Mouse (Mus musculus) kidney, embryonic 14.5 days (tissue): ENCODE measurements at regions not wholly inside any gene's neighbourhood (a gene's known extent, or its start where the extent isn't known, plus 50 kb on each side); places are given as distances from the start of the nearest gene placed in this dataset.

ENCODE experiments used
- ATAC-seq: fragments of 200-750 bp; cut with Nextera tagmentation; 2 replicates; pipeline ENCODE4 v1.8.0; 2017; ENCODE audit warnings: moderate number of reproducible peaks, mild to moderate bottlenecking, moderate TSS enrichment, moderate library complexity; ENCODE audit not compliant: low FRiP score, low TSS enrichment
- H3K27ac ChIP-seq: fragments of 300-500 bp; sonication (generic); 2 replicates; pipeline ENCODE4 v1.5.1; 2014; ENCODE audit warnings: low read depth, mild to moderate bottlenecking, low read length, moderate library complexity, mixed read lengths
- H3K27me3 ChIP-seq: fragments of 300-500 bp; sonication (generic); 2 replicates; pipeline ENCODE4 v1.6.1; 2014; ENCODE audit warnings: mild to moderate bottlenecking, low read length; ENCODE audit not compliant: control insufficient read depth, insufficient read depth
- H3K36me3 ChIP-seq: fragments of 300-500 bp; sonication (generic); 2 replicates; pipeline ENCODE4 v1.6.1; 2014; ENCODE audit warnings: low read length, mixed read lengths; ENCODE audit not compliant: control insufficient read depth, insufficient read depth
- H3K4me1 ChIP-seq: fragments of 300-500 bp; sonication (generic); 2 replicates; pipeline ENCODE4 v1.6.1; 2014; ENCODE audit warnings: low read length, mixed read lengths; ENCODE audit not compliant: control insufficient read depth, insufficient read depth
- H3K4me2 ChIP-seq: fragments of 300-500 bp; sonication (generic); replicated peaks from 2 replicates; pipeline ENCODE4 v1.6.1; 2014; ENCODE audit warnings: low read depth, mild to moderate bottlenecking, low read length
- H3K4me3 ChIP-seq: fragments of 300-500 bp; sonication (generic); 2 replicates; pipeline ENCODE4 v1.5.1; 2014; ENCODE audit warnings: mild to moderate bottlenecking, low read length
- H3K9ac ChIP-seq: fragments of 300-500 bp; sonication (generic); 2 replicates; pipeline ENCODE4 v1.6.1; 2014; ENCODE audit warnings: low read depth, mild to moderate bottlenecking, low read length, moderate library complexity
- H3K9me3 ChIP-seq: fragments of 300-500 bp; sonication (generic); 2 replicates; pipeline ENCODE4 v1.6.1; 2016; ENCODE audit warnings: low read length; ENCODE audit not compliant: control insufficient read depth
- WGBS: fragments of 180-500 bp; shearing (Covaris S2); extraction: QIAGEN DNeasy Blood & Tissue Kit; methylation state at CpG from one replicate; pipeline ENCODE4 v1.1.7; 2014; 5-methylcytosine and 5-hydroxymethylcytosine counted together

- Histone ChIP-seq H3K4me1 (no peaks in the 10 kb centered on the region), H3K27ac (no peak overlapping the region), H3K9ac (no peak overlapping the region), H3K4me3 (no peak overlapping the region), H3K36me3 (no peaks in the 10 kb centered on the region), H3K27me3 (no peaks in the 10 kb centered on the region), H3K4me2 (no peak overlapping the region), H3K9me3 (no peaks in the 10 kb centered on the region)
- 88% methylated on average over 5 of the region's 5 CpGs for WGBS
- ATAC-seq: no peak
These were observed 149.4 kb upstream of the Tbx20 start for GRCm38 (mm10) chr9:24923514-24923913.

- H3K9me3 ChIP-seq: no peaks in the 10 kb centered on the region
- WGBS: 63% methylated on average over 3 of the region's 3 CpGs
- no peak overlapping the region for H3K9ac ChIP-seq
- H3K27me3 ChIP-seq: no peaks in the 10 kb centered on the region
- no peaks in the 10 kb centered on the region for H3K36me3 ChIP-seq
- H3K4me3 ChIP-seq: no peak overlapping the region
- no peak overlapping the region for H3K27ac ChIP-seq
- no peak for ATAC-seq
- H3K4me1 ChIP-seq: no peaks in the 10 kb centered on the region
- H3K4me2 ChIP-seq: no peak overlapping the region
These were observed 151.5 kb upstream of the Gm10181 start for GRCm38 (mm10) chr9:24937731-24938130.

GRCm38 (mm10) chr9:24942943-24943342 is 146.3 kb upstream of the Gm10181 start:
- ATAC-seq: no peak
- no peaks in the 10 kb centered on the region for H3K36me3 ChIP-seq
- H3K27me3 ChIP-seq: no peaks in the 10 kb centered on the region
- H3K4me3 ChIP-seq: no peak overlapping the region
- H3K4me2 ChIP-seq: no peak overlapping the region
- H3K9ac ChIP-seq: no peak overlapping the region
- H3K27ac ChIP-seq: no peak overlapping the region
- H3K9me3 ChIP-seq: no peaks in the 10 kb centered on the region
- H3K4me1 ChIP-seq: no peaks in the 10 kb centered on the region
- WGBS: 76% methylated on average over 5 of the region's 5 CpGs

GRCm38 (mm10) chr9:24943830-24944229 is 145.4 kb upstream of the Gm10181 start:
- H3K9me3 ChIP-seq: no peaks in the 10 kb centered on the region
- no peaks in the 10 kb centered on the region for H3K36me3 ChIP-seq
- ATAC-seq: no peak
- H3K4me2 ChIP-seq: no peak overlapping the region
- H3K9ac ChIP-seq: no peak overlapping the region
- no peak overlapping the region for H3K4me3 ChIP-seq
- no peak overlapping the region for H3K27ac ChIP-seq
- H3K27me3 ChIP-seq: no peaks in the 10 kb centered on the region
- WGBS: 31% methylated on average over 6 of the region's 6 CpGs
- no peaks in the 10 kb centered on the region for H3K4me1 ChIP-seq

GRCm38 (mm10) chr9:24952516-24952915 is 136.7 kb upstream of the Gm10181 start:
- no peaks in the 10 kb centered on the region for H3K4me1 ChIP-seq
- H3K9ac ChIP-seq: no peak overlapping the region
- 31% methylated on average over 23 of the region's 23 CpGs for WGBS
- H3K4me3 ChIP-seq: no peak overlapping the region
- no peak overlapping the region for H3K27ac ChIP-seq
- H3K9me3 ChIP-seq: no peaks in the 10 kb centered on the region
- H3K27me3 ChIP-seq: no peaks in the 10 kb centered on the region
- H3K4me2 ChIP-seq: no peak overlapping the region
- ATAC-seq: no peak
- H3K36me3 ChIP-seq: no peaks in the 10 kb centered on the region

DNA sequence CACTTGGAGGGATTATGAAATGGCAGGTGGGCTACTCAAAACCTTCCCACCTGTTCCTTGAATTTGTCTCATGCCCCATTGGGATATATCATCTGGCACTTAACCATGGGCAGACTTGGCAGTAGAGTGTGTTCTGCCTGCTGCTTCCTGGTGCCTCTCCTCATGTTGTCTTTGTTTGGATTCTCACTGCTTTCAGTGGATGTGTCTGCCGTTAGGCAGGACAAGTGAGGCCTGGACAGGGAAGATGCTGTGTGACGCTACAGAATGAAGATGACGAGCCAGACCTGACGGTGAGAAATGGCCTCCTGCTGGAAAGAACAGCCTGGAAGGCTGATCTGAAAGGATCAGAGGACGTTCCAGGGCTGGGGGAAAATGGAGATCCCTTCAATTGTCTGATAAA is 133.6 kb upstream of the Gm10181 start:
- Histone ChIP-seq H3K27me3 (no peaks in the 10 kb centered on the region), H3K9me3 (no peaks in the 10 kb centered on the region), H3K4me3 (no peak overlapping the region), H3K4me2 (no peak overlapping the region), H3K27ac (no peak overlapping the region), H3K36me3 (no peaks in the 10 kb centered on the region), H3K4me1 (no peaks in the 10 kb centered on the region), H3K9ac (no peak overlapping the region)
- ATAC-seq: no peak
- 84% methylated on average over 5 of the region's 5 CpGs for WGBS

- Histone ChIP-seq H3K36me3 (no peaks in the 10 kb centered on the region), H3K4me3 (no peak overlapping the region), H3K4me2 (no peak overlapping the region), H3K4me1 (no peaks in the 10 kb centered on the region), H3K9me3 (no peaks in the 10 kb centered on the region), H3K27me3 (no peaks in the 10 kb centered on the region), H3K9ac (no peak overlapping the region), H3K27ac (no peak overlapping the region)
- 76% methylated on average over 7 of the region's 7 CpGs for WGBS
- ATAC-seq: no peak
These were observed 132.7 kb upstream of the Gm10181 start for GRCm38 (mm10) chr9:24956566-24956965.

- no peaks in the 10 kb centered on the region for H3K4me1 ChIP-seq
- no peak overlapping the region for H3K9ac ChIP-seq
- H3K27me3 ChIP-seq: no peaks in the 10 kb centered on the region
- no peak for ATAC-seq
- 72% methylated on average over 1 of the region's 1 CpGs for WGBS
- no peak overlapping the region for H3K27ac ChIP-seq
- H3K9me3 ChIP-seq: no peaks in the 10 kb centered on the region
- no peaks in the 10 kb centered on the region for H3K36me3 ChIP-seq
- no peak overlapping the region for H3K4me3 ChIP-seq
- no peak overlapping the region for H3K4me2 ChIP-seq
These were observed 125.9 kb upstream of the Gm10181 start for GRCm38 (mm10) chr9:24963290-24963689.

DNA sequence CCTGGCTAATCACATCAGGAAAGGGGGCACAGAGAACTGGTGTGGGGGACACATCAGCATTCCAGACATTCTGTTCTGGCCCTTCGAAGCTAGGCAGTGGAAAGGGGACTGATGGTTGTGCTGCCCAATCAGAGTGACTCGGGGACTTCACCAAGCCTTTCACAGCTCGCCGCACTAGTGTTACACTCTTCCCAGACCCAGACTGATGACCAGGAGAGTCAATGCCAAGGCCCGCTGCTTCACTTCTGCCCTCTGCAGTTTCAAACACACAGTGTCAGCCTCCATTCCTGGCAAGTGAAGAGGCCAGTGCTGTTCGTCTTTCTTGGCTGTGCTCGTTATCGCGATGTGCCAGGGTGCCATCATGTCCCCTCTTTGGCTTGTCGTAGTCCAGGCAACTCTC is 121.7 kb upstream of the Gm10181 start:
- H3K4me3 ChIP-seq: no peak overlapping the region
- no peaks in the 10 kb centered on the region for H3K27me3 ChIP-seq
- H3K4me1 ChIP-seq: no peaks in the 10 kb centered on the region
- no peak overlapping the region for H3K4me2 ChIP-seq
- 73% methylated on average over 10 of the region's 10 CpGs for WGBS
- H3K36me3 ChIP-seq: no peaks in the 10 kb centered on the region
- H3K9ac ChIP-seq: no peak overlapping the region
- ATAC-seq: peak; percentile 57; the same call in 1 of the 2 replicates
- no peaks in the 10 kb centered on the region for H3K9me3 ChIP-seq
- H3K27ac ChIP-seq: no peak overlapping the region
